Mouse (Mus musculus): ENCODE data around the gene Fosl2. TPM values are rescaled to one million over a fixed set of nuclear protein-coding genes. Genes with fewer than 3 reads are reported as not detected.

Fosl2 gene
- polyA plus RNA-seq, 1 experiment from 2014 or later: 0.63 TPM

- Histone ChIP-seq H3K27ac (no peak overlapping the region), H3K36me3 (no peaks in the 10 kb centered on the region), H3K4me1 (peaks cover 6% of the 10 kb centered on the region; the same call in 1 of the 2 replicates), H3K27me3 (ENCODE audit: low read depth, poor library complexity, severe bottlenecking) (no peaks in the 10 kb centered on the region), H3K9me3 (replicated peaks) (no peaks in the 10 kb centered on the region), H3K4me3 (no peak overlapping the region)
- peak; percentile 91 for DNase-seq (ENCODE audit: low spot score)
- 14% methylated on average over 4 of the region's 4 CpGs for WGBS
Measured at GRCm38 (mm10) chr5:32197698-32198097, 62.1 kb downstream of the Fosl2 start.

- peaks cover 6% of the 10 kb centered on the region; the same call in 1 of the 2 replicates for H3K4me1 ChIP-seq
- WGBS: 81% methylated on average over 3 of the region's 3 CpGs
- H3K36me3 ChIP-seq: no peaks in the 10 kb centered on the region
- no peak overlapping the region for H3K27ac ChIP-seq
- H3K9me3 ChIP-seq (replicated peaks): no peaks in the 10 kb centered on the region
- H3K4me3 ChIP-seq: no peak overlapping the region
- no peaks in the 10 kb centered on the region for H3K27me3 ChIP-seq (ENCODE audit: low read depth, poor library complexity, severe bottlenecking)
- DNase-seq (ENCODE audit: low spot score): no peak
Measured at GRCm38 (mm10) chr5:32199136-32199535, 63.5 kb downstream of the Fosl2 start.

- Histone ChIP-seq H3K4me3 (no peak overlapping the region), H3K27ac (no peak overlapping the region), H3K36me3 (no peaks in the 10 kb centered on the region), H3K4me1 (peaks cover 6% of the 10 kb centered on the region; the same call in 1 of the 2 replicates), H3K27me3 (ENCODE audit: low read depth, poor library complexity, severe bottlenecking) (no peaks in the 10 kb centered on the region), H3K9me3 (replicated peaks) (no peaks in the 10 kb centered on the region)
- 94% methylated on average over 3 of the region's 3 CpGs for WGBS
- DNase-seq (ENCODE audit: low spot score): no peak
Measured at GRCm38 (mm10) chr5:32199594-32199993, 64.0 kb downstream of the Fosl2 start.

- WGBS: 72% methylated on average over 4 of the region's 4 CpGs
- Histone ChIP-seq H3K27ac (no peak overlapping the region), H3K4me3 (no peak overlapping the region), H3K27me3 (ENCODE audit: low read depth, poor library complexity, severe bottlenecking) (no peaks in the 10 kb centered on the region), H3K9me3 (replicated peaks) (no peaks in the 10 kb centered on the region), H3K4me1 (no peaks in the 10 kb centered on the region), H3K36me3 (no peaks in the 10 kb centered on the region)
- DNase-seq (ENCODE audit: low spot score): no peak
Measured at GRCm38 (mm10) chr5:32204653-32205052, 69.1 kb downstream of the Fosl2 start.

GRCm38 (mm10) chr5:32206726-32207125 lies 71.1 kb downstream of the Fosl2 start:
- no peaks in the 10 kb centered on the region for H3K9me3 ChIP-seq (replicated peaks)
- H3K27ac ChIP-seq: no peak overlapping the region
- WGBS: 81% methylated on average over 2 of the region's 2 CpGs
- H3K36me3 ChIP-seq: no peaks in the 10 kb centered on the region
- no peak for DNase-seq (ENCODE audit: low spot score)
- no peaks in the 10 kb centered on the region for H3K4me1 ChIP-seq
- no peak overlapping the region for H3K4me3 ChIP-seq
- H3K27me3 ChIP-seq (ENCODE audit: low read depth, poor library complexity, severe bottlenecking): no peaks in the 10 kb centered on the region

Other genes starting within 250 kb of the Fosl2 start
- gene Plb1, start 96.9 kb downstream of the Fosl2 start, polyA plus RNA-seq (2016; fragmentation: Nextera tagmentation; extraction: Ambion mirVana): 0.15 TPM in 1 of 2 replicates, not detected in the other

All from limb, embryonic 10.5 days (tissue).